Mouse (Mus musculus) gastrocnemius, adult 2 months (tissue): ENCODE results near the gene Gp1ba. TPM values are rescaled to one million over a fixed set of nuclear protein-coding genes. Genes with fewer than 3 reads are reported as not detected.

Experiments
- DNase-seq: peaks from one replicate; pipeline ENCODE4 v3.0.0; 2022
- H3K27ac ChIP-seq: fragments of 200-600 bp; 2 replicates; pipeline ENCODE4 v1.8.1; 2022; ENCODE audit warnings: mild to moderate bottlenecking
- H3K4me3 ChIP-seq: fragments of 200-600 bp; 2 replicates; pipeline ENCODE4 v1.8.1; 2022; ENCODE audit warnings: mild to moderate bottlenecking, moderate library complexity
- CTCF ChIP-seq: fragments of 200-600 bp; IDR thresholded peaks from 2 replicates; pipeline ENCODE4 v1.8.1; 2022; ENCODE audit warnings: antibody characterized with exemption, mild to moderate bottlenecking, moderate library complexity
- intact Hi-C: fragments of 180-260 bp; cut with DNase I; formaldehyde crosslinking; loops from one replicate; pipeline ENCODE4 v1.15.1; 2025
- total RNA-seq, 2 experiments: library from RNA; stranded (reverse); gene quantifications; 2 replicates each; pipeline ENCODE4 v1.2.3; 2021

Gp1ba gene
- total RNA-seq, 2 experiments from 2014 or later, result not detected

DNA sequence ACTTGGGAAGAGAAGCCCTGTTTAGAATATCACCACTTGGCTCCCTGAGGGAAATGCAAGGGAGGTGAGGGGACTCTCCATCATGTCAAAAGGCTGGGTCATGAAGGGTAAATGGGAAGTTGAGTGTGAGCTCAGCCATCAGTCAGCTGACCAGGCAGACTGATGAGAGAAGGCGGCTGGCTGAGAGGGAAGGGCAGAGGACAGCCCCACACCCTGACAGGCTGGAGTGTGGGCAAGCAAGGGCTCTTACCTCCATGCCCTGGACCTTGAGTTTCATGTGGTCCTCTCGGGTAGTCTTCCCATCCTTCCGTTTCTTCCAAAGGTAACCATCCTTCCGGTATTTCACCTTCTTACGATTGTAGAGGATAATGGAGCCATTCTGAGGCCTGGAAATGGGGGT lies 44.7 kb downstream of the Gp1ba start:
- no peak for DNase-seq
- TF ChIP-seq CTCF, result no peak
- no peak overlapping the region for H3K4me3 ChIP-seq
- intact Hi-C loops, result loop anchor here (2.0 kb wide), 1 partner anchor 71 kb away; no protein-coding TSS in a partner anchor
- no peak overlapping the region for H3K27ac ChIP-seq

DNA sequence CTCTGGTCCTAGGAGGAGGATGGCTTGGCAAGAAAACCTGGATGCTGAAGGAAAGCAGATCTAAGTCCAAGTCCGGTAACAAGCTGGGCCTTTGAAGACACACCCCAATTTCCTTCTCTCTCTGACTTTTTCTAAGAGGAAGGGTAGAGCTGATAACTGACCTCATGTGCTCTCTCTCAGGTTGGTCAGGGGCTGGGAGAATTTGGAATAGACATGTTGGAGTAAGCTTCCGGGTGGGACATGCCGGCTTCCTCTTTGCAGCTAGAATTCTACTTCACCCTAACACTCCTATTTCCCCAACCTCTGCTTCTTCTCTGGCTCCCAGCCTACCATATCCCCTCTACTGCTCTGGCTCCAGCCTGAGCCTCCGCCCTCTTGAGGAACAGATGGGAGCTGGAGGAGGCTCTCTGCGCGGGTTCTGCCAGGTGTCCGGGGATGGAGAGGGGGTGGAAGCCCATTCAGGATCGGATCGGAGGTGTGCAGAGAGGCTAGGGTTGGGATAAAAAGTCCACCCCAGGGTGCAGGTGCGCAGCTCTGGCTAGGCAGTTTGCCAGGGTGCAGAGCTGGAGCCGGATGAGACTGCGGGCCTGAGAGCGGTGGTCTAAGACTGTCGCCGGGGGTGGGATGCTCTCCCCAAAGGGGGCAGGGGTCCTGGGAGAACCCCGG lies 48.1 kb downstream of the Gp1ba start:
- Histone ChIP-seq H3K27ac (peak overlapping the region; percentile 98), H3K4me3 (peak overlapping the region; percentile 84)
- intact Hi-C loops, result loop anchor here (2.0 kb wide), 1 partner anchor 14 kb away; the partner anchor contains the start of genes Inca1 and Kif1c
- TF ChIP-seq CTCF, result no peak
- DNase-seq, result no peak

DNA sequence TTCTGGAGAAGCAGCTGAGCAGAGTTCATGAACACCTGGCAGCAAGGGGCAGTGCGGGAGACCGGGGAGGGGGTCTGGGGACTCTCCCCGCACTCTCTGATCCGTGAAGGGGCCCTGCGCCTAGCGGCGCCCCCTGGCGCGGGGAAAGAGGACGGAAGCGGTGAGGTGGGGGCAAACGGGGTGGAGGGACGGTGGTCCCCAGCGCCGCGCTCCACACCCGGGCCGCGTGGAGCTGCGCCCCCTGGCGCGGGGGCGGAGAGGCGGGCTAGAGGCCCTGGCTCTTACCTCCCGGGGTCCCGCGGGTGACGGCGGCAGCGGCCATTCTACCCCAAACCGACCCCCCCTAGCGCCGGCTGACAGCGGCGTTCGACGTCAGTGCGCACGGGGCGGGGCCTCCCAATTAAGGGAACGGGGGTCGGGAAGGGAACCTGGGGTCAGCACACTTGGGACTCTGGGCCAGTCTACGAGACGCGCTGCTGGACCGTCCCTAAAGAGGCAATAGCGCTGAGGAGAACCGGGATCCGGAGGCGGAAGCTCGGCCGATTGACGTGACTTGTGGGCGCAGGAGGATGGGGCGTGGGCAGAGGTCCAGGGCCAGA lies 48.8 kb downstream of the Gp1ba start, which contains the start of gene Camta2:
Gene Camta2 (minus strand): TSS at position 505 of the 599 bp plus-strand sequence.
- DNase-seq, result peak; percentile 95
- TF ChIP-seq CTCF, result peak; percentile 71
- intact Hi-C loops, result loop anchor here (1.0 to 2.0 kb wide), 2 partner anchors 13 to 33 kb away; partner anchors contain the start of genes Inca1, Kif1c and Pfn1
- peak within 1 kb of the TSS; percentile 84 for H3K4me3 ChIP-seq
- peak within 1 kb of the TSS; percentile 98 for H3K27ac ChIP-seq

DNA sequence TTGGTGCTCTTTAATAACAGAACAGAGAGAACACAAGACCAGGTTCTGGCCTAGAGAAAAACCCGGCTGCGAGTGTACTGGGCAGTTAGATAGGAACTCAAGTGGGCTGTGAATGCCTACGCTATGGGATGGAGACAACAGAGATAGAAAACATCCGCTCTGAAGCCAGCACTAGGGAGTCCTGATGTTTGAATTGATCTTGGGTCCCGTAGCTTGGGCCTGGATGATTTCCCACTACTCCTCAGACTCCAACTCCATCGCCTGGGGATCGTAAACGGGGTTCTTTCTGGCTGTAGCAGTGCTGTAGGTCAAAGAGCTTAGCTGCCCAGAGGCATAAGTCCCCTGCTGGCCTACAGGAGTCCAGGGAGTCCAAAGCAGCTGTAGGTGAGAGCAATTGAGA lies 49.5 kb downstream of the Gp1ba start:
- Histone ChIP-seq H3K27ac (peak overlapping the region; percentile 98), H3K4me3 (peak overlapping the region; percentile 84)
- DNase-seq, result no peak
- TF ChIP-seq CTCF, result no peak
- intact Hi-C loops, result loop anchor here (1.0 kb wide), 1 partner anchor 34 kb away; the partner anchor contains the start of gene Pfn1

DNA sequence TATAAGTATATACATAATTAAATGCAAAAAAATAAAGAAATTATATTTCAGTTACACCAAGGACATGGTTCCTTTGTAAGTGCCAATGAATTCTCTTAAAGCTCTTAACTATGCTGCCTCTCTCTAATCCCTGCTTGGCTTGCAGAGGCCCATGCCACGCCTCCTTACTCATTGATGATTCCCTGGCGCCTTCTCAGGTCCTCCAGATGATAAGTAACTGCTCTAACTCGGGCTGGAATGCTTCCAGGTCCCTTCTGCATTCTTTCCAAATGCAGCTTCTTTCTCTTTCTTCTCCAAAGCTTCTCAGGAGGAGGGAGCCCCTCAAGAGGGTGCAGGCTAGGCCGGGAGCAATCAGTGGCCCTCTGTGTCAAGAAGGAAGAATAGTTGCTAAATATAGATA lies 50.7 kb downstream of the Gp1ba start:
- intact Hi-C loops, result no loop called here
- TF ChIP-seq CTCF, result no peak
- no peak for DNase-seq
- Histone ChIP-seq H3K4me3 (no peak overlapping the region), H3K27ac (0 out of 2 replicates have a peak overlapping the region, but pooled peaks have one; percentile 3)

Other genes with a start within 250 kb of the Gp1ba start
- gene Pelp1, start 229.1 kb upstream of the Gp1ba start, total RNA-seq, result 10 to 100 TPM; 18.5 to 18.7 TPM
- gene Arrb2, start 206.5 kb upstream of the Gp1ba start, total RNA-seq, result 1 to 10 TPM; 8.3 to 8.4 TPM
- 1 to 10 TPM; 4.9 to 6.4 TPM for gene Med11, start 187.2 kb upstream of the Gp1ba start, total RNA-seq
- gene Zmynd15, start 179.7 kb upstream of the Gp1ba start, total RNA-seq, result under 1 TPM in 1 of 2 experiments, not detected in 1; 0.75 TPM
- 1 to 10 TPM; 1.2 to 1.4 TPM for gene Cxcl16, start 179.1 kb upstream of the Gp1ba start, total RNA-seq
- not detected for gene Tm4sf5, start 133.9 kb upstream of the Gp1ba start, total RNA-seq
- not detected for gene Vmo1, start 124.5 kb upstream of the Gp1ba start, total RNA-seq
- gene Gltpd2, start 119.9 kb upstream of the Gp1ba start, total RNA-seq, result not detected
- 100 to 1,000 TPM; 229 to 241 TPM for gene Psmb6, start 113.8 kb upstream of the Gp1ba start, total RNA-seq
- gene Gm40193, start 106.2 kb upstream of the Gp1ba start, total RNA-seq, result not detected
- gene Pld2, start 99.1 kb upstream of the Gp1ba start, total RNA-seq, result 10 to 100 TPM; 15.8 to 18.2 TPM
- gene Mink1, start 76.2 kb upstream of the Gp1ba start, total RNA-seq, result 10 to 100 TPM; 33.7 to 34.7 TPM
- not detected for gene 4930544D05Rik, start 23.3 kb upstream of the Gp1ba start, total RNA-seq
- gene Chrne, start 19.9 kb upstream of the Gp1ba start, total RNA-seq, result 10 to 100 TPM; 11.0 to 18.4 TPM
- 10 to 100 TPM; 35.0 to 38.4 TPM for gene Rnf167, start 8.1 kb downstream of the Gp1ba start, total RNA-seq
- gene Slc25a11, start 8.4 kb downstream of the Gp1ba start, total RNA-seq, result 100 to 1,000 TPM; 264 to 408 TPM
- 100 to 1,000 TPM; 252 to 257 TPM for gene Pfn1, start 15.5 kb downstream of the Gp1ba start, total RNA-seq
- 1,000 to 10,000 TPM; 7,153 to 7,488 TPM for gene Eno3, start 18.1 kb downstream of the Gp1ba start, total RNA-seq
- gene Spag7, start 30.3 kb downstream of the Gp1ba start, total RNA-seq, result 10 to 100 TPM; 86.3 to 86.4 TPM
- gene Camta2, start 49.0 kb downstream of the Gp1ba start, total RNA-seq, result 10 to 100 TPM; 39.6 to 44.9 TPM
- 1 to 10 TPM; 3.8 to 5.7 TPM for gene Inca1, start 61.0 kb downstream of the Gp1ba start, total RNA-seq
- 100 to 1,000 TPM; 579 to 631 TPM for gene Kif1c, start 61.4 kb downstream of the Gp1ba start, total RNA-seq
- 10 to 100 TPM; 10.7 to 10.8 TPM for gene Zfp3, start 125.1 kb downstream of the Gp1ba start, total RNA-seq
- gene Scimp, start 173.5 kb downstream of the Gp1ba start, total RNA-seq, result not detected
- gene Rabep1, start 205.7 kb downstream of the Gp1ba start, total RNA-seq, result 10 to 100 TPM; 37.2 to 37.8 TPM